Mouse (Mus musculus) layer of hippocampus, adult 11-12 months (tissue): Measurements from ENCODE around the gene Atad5.

Source experiments
- DNase-seq: peaks from one replicate; pipeline ENCODE4 v3.0.0; 2022; ENCODE audit warnings: low spot score

The Atad5 gene

DNA sequence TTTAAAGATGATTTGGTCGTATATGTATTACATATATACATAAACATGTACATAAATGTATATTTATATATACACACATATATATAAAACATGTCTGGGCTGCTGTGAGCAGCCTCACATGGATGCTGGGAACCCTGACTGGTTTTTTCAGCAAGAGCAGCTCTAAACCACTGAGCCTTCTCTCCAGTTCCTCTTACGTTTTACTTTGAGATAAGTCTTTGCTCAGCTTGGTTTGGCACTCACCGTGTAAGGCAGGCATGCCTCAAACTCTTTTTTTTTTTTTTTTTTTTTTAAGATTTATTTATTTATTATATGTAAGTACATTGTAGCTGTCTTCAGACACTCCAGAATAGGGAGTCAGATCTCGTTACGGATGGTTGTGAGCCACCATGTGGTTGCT is 61.4 kb downstream of the Atad5 start:
- no peak for DNase-seq

GRCm38 (mm10) chr11:80151541-80151940 is 62.3 kb downstream of the Atad5 start:
- DNase-seq = no peak

DNA sequence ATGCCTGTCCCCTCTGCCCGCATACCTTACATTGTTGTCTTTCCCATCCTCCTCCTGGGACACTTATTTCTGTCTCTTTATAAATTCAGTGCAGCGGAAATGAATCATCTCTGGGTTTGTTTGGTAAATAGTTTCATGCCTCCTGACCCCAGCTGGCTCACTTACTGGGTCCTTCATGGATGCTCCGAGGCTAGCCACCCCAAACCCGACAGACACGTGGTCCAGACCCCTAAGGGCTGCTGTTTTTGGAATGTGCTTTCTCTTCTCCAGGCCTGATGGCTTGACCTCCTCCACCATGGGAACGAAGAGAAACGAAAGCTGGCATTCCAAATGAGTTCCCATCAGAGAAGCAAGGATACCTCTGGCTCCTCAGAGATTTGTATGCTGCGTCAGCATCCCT is 63.2 kb downstream of the Atad5 start:
- no peak for DNase-seq

GRCm38 (mm10) chr11:80153857-80154495 is 64.8 kb downstream of the Atad5 start, which contains the start of gene Adap2:
Gene Adap2 (plus strand): TSS chr11:80154105.
- peak; percentile 84 for DNase-seq

DNA sequence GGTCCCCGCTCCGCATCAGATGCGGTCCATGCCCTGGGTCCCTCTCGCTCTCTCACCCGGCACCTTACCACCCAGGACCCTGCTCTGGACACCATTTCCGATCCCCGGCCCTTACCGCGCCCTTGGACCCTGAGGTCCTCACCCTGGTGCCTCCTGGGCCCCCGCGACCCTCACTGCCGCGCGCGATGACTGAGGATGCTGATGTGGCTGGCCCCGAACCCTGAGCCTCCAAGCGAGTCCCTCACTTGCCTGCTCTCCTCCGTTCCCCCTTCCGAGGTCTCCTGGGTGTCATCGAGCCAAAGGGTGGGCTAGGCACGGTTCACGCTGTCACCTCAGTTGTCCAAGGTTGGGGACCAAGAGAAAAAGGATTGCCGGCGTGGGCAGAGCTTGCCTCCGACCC is 65.3 kb downstream of the Atad5 start:
- DNase-seq = no peak

DNA sequence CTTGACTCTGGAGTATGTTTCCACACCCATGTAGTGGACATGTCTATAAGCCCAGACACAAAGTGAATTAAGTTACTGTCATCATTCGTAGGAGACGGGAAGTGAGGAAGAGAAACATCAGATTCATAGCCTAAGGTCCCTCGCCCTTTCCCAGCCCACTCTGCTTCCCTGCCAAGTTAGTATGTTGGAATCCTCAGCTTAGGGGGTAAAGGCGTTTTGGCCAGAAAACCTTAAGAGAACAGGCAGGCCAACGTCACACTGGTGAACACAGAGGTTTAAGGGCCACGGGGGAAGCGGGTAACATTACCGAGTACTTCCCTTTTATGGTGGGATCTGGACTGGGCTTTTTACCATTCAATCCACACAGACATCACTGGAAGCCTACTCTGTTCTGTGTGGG is 66.3 kb downstream of the Atad5 start:
- no peak for DNase-seq

DNA sequence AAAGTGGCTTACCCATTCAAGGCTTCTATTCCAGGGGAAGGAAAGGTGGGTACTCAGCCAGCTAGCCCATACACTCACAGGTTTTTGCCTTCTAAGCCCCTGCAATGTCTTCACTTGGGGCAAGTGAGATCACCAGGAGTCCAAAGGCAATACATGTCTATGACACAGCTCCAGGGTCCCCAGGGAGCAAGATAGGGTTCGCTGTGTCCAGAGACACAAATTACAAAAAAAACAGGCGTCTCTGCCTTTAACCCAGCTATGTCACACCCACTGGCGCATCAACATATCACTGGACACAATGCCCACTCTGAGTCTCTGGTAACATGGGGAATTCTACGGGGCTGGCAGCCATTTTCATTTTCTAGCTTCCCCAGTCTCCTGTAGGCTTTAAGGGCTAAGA is 66.8 kb downstream of the Atad5 start:
- DNase-seq = no peak

GRCm38 (mm10) chr11:80156841-80157240 is 67.6 kb downstream of the Atad5 start:
- DNase-seq = no peak

GRCm38 (mm10) chr11:80159018-80159417 is 69.8 kb downstream of the Atad5 start:
- no peak for DNase-seq

GRCm38 (mm10) chr11:80161041-80161440 is 71.8 kb downstream of the Atad5 start:
- DNase-seq = no peak

GRCm38 (mm10) chr11:80163362-80164116 is 74.3 kb downstream of the Atad5 start:
- DNase-seq = no peak

- DNase-seq = no peak
Measured at GRCm38 (mm10) chr11:80164224-80164623, 75.0 kb downstream of the Atad5 start.

GRCm38 (mm10) chr11:80168121-80168520 is 78.9 kb downstream of the Atad5 start:
- DNase-seq = no peak

GRCm38 (mm10) chr11:80168611-80169249 is 79.5 kb downstream of the Atad5 start:
- DNase-seq = no peak

DNA sequence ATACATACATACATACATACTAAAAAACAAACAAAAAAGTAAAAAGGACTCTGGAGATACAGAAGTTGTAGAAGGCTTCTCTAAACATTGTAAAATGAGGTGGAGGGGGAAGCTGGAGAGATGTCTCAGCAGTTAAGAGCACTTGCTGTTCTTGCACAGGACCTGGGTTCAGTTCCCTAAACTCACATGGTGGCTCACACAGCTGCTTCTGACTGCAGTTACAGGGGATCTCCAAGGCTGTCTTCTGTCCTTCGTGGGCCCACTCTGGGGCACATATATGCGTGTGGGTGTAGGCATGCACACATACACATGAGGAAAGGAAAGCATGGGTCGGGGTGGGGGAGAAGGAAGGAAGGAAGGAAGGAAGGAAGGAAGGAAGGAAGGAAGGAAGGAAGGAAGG is 80.4 kb downstream of the Atad5 start:
- no peak for DNase-seq

GRCm38 (mm10) chr11:80170351-80170750 is 81.2 kb downstream of the Atad5 start:
- DNase-seq = no peak

- DNase-seq = no peak
Measured at GRCm38 (mm10) chr11:80171884-80172283, 82.7 kb downstream of the Atad5 start.

DNA sequence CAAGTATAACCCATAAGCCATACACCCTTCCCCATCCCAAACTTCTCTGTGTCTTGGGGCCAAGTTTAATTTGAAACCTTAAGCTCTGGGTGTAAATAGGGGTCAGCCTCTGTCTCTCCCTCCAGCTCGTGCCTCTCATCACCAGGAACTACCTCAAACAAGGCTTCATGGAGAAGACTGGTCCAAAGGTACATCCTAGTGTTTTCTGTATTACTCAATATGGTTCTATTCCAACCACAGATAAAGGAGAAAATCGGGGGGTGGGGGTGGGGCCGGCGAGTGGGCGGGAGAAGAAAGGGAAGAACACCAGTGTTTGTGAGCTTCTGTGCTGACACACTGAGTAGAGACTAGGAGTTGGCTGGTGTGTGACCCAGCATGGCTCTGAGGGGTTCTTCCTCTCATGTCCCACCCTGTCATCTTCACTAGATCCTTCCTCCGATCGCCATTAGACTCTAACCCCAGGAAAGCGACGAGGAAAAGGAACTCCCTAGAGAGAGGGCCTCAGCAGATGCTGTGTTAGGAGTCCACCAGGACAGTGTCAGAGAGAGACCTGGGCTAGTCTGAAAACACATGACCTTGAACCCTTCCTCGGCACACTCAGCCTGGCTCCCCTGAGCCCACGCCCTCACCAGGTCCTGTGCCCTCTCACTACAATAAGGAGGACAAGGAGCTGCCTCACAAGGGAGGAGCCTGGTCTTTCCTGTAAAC is 84.9 kb downstream of the Atad5 start:
- DNase-seq = no peak

DNA sequence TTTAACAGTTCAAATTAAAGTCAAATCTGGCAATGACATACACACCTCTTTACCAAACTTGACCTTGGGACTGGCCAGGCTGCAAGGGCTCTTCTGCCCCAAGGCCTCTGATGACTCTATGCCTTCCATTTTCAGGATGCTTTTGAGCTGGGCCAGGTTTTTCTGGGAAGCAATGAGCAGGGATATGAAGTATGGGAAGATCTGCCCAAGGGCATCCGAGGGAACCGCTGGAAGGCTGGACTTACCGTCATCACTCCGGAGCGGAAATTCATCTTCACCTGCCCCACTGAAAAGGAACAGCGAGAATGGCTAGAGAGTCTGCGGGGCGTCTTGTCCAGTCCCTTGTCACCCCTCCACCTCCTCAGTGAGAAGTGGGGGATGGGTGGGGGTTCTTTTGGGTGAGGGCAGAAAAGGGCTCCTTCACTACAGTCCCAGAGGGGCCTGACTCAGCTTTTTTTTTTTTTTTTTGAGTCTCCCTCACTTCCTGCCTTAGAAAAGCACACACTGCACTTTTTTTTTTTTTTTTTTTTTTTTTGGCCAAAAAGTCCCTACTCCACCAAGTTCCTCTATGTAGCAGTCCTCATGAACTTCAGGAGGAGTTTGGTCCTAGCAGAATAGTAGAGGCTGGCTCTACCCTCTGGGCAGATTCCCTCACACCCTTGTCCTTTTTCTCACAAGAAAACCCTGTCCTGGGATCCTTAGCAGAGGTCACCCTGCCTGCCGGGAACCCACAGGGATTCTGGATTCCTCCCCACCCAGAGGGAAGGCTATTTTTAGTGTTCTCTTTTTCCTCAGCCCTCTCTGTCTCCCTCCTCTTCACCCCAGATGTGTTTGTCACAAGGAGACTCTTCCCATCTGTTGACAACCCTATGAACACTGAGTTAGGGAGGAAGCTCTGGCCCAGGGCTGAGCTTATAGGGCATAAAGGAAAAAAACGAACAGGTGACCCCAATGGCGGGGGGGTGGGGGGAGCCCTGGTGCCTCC is 88.0 kb downstream of the Atad5 start:
- DNase-seq = no peak

- no peak for DNase-seq
Measured at GRCm38 (mm10) chr11:80178316-80178715, 89.1 kb downstream of the Atad5 start.

DNA sequence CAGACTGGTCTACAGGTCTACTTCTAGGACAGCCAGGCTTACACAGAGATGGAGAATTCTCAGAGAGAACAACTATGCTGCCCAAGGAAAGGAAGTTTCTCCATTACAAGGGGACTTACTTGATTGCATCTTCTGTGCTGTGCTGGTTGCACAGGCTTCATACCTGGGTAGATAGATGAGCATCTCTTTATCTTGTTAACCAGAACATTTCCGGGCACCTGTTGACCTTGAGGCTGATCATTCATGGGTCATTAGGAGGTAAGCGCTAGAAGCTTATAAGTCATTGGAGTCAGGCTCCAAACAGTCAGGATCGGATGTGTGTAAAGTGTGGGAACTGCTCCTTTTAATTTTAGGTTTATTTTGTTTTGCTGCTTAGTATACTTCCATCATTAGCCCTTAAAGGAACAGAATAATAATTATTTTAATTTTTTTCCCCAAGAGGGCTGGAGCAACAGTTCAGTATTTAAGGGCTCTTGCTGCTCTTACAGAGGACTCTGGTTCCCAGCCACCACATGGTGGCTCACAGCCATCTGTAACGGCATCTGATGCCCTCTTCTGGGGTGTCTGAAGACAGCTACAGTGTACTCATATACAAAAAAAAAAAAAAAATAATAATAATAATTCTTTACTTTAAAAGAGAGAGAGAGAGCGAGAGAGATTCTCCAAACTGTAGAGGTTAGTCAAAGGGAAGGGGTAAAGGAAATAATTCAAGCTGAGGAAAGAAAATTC is 92.0 kb downstream of the Atad5 start:
- no peak for DNase-seq
